Mouse (Mus musculus) myocyte (in vitro differentiated cells): Measurements from ENCODE around the gene Snta1.

Experiments used
- CEBPB ChIP-seq: IDR thresholded peaks from 2 replicates; pipeline ENCODE4 v1.6.1; 2011; ENCODE audit warnings: mild to moderate bottlenecking, moderate library complexity; ENCODE audit not compliant: poor library complexity, insufficient read depth, severe bottlenecking
- E2F4 ChIP-seq: IDR thresholded peaks from one replicate; pipeline ENCODE4 v1.6.1; 2011; ENCODE audit warnings: mild to moderate bottlenecking, control low read depth, moderate library complexity; ENCODE audit not compliant: insufficient read depth
- MAX ChIP-seq: IDR thresholded peaks from one replicate; pipeline ENCODE4 v1.6.1; 2011; ENCODE audit warnings: low read depth, mild to moderate bottlenecking, control low read depth
- MYOD1 ChIP-seq, 3 experiments: IDR thresholded peaks; one replicate each; pipeline ENCODE4 v1.6.1; 2011; ENCODE audit warnings: control low read depth in 2 of 3, low read depth in 2 of 3, mild to moderate bottlenecking in 2 of 3, moderate library complexity in 1 of 3; ENCODE audit not compliant: insufficient read length in 2 of 3, control insufficient read depth in 1 of 3
- MYOG ChIP-seq, 3 experiments: IDR thresholded peaks; one replicate each; pipeline ENCODE4 v1.6.1; 2011; ENCODE audit warnings: control low read depth in 2 of 3, low read depth in 2 of 3, mild to moderate bottlenecking in 2 of 3; ENCODE audit not compliant: insufficient read length in 2 of 3, control insufficient read depth in 1 of 3, insufficient read depth in 1 of 3
- POLR2A ChIP-seq: IDR thresholded peaks from one replicate; pipeline ENCODE4 v1.6.1; 2011; ENCODE audit warnings: low read depth, mild to moderate bottlenecking, control low read depth, moderate library complexity; ENCODE audit not compliant: insufficient read length
- POLR2AphosphoS2 ChIP-seq: IDR thresholded peaks from one replicate; pipeline ENCODE4 v1.6.1; 2011; ENCODE audit warnings: low read depth, control low read depth; ENCODE audit not compliant: insufficient read length
- TCF12 ChIP-seq: IDR thresholded peaks from one replicate; pipeline ENCODE4 v1.6.1; 2011; ENCODE audit warnings: mild to moderate bottlenecking, control low read depth; ENCODE audit not compliant: poor library complexity, insufficient read depth, severe bottlenecking
- USF1 ChIP-seq: IDR thresholded peaks from one replicate; pipeline ENCODE4 v1.6.1; 2011; ENCODE audit warnings: low read depth, mild to moderate bottlenecking, control low read depth, moderate library complexity

- no peak for TF ChIP-seq MYOG (IDR thresholded peaks at IDR 0.05; ENCODE audit: control insufficient read depth in 1 of 3, insufficient read depth in 1 of 3, insufficient read length in 2 of 3, low read depth in 2 of 3)
- TF ChIP-seq POLR2A = no peak
- no peak for TF ChIP-seq POLR2AphosphoS2
- no peak for TF ChIP-seq CEBPB
- no peak for TF ChIP-seq E2F4
- TF ChIP-seq MAX = no peak
- TF ChIP-seq USF1 = no peak
- TF ChIP-seq MYOD1 (IDR thresholded peaks at IDR 0.05; ENCODE audit: control insufficient read depth in 1 of 3, insufficient read length in 2 of 3, low read depth in 2 of 3) = no peak
- no peak for TF ChIP-seq TCF12
Measured at GRCm38 (mm10) chr2:154379103-154379502, 28.8 kb downstream of the Snta1 start.
